Mouse (Mus musculus) kidney, adult 8-10 months (tissue): ENCODE results near the gene Smarca2.
"Not testable (repeated sequence)": the region's sequence is repeated elsewhere in the genome, so short reads cannot be mapped to it uniquely, and the experiment has no call there.

Experiments
- DNase-seq, 2 experiments: peaks; one replicate each; pipeline ENCODE4 v3.0.0; 2022

The Smarca2 gene

DNA sequence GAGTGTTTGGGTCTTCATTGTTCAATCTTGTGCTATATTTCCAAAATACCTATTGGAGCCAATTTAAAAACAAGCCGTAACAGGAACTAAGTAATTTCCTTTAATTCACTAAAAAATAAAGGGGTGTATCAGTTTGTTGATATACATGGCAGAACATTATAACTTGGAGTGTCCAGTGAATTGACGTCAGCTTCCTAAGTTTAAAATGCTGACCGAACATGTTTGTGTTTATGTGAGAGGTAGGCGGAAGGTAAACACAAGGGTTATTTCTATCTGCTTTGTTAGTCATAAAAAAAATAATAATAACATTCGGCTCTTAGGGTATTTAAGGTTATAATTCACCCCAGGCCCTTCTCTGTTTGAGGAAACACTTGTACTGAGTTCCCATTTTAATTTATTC lies 12.4 kb downstream of the Smarca2 start:
- no peak for DNase-seq

DNA sequence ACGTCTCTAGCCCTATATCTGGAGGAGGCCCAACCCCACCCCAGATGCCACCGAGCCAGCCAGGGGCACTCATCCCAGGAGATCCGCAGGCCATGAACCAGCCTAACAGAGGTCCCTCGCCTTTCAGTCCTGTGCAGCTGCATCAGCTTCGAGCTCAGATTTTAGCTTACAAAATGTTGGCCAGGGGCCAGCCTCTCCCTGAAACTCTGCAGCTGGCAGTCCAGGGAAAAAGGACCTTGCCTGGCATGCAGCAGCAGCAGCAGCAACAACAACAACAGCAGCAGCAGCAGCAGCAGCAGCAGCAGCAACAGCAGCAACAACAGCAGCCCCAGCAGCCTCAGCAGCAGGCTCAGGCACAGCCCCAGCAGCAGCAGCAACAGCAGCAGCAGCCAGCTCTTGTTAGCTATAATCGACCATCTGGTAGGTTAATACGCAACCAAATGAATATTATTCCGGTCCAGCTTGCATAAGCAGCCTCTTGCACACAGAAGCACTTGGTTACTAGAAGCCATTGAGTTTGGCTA lies 25.9 kb downstream of the Smarca2 start:
- DNase-seq: peak; percentile 38 to 55

DNA sequence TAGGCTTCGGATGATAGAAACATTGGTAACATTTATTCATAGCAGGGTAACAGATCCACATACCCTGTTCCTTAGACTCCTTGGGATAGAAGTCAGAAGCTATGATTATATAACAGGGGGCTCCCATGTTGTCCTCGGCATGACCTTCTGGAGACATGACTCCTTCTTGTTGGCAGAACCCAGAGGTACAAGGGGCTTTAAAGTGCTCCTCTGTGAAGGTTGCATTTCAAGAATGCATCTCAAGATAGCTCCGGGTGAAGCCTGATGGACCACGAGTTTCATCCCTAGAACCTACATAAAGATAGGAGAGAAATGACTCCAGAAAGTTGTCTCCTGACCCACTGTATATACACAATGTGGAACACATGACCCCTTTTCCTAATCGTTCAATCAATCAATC lies 27.4 kb downstream of the Smarca2 start:
- DNase-seq: no peak

DNA sequence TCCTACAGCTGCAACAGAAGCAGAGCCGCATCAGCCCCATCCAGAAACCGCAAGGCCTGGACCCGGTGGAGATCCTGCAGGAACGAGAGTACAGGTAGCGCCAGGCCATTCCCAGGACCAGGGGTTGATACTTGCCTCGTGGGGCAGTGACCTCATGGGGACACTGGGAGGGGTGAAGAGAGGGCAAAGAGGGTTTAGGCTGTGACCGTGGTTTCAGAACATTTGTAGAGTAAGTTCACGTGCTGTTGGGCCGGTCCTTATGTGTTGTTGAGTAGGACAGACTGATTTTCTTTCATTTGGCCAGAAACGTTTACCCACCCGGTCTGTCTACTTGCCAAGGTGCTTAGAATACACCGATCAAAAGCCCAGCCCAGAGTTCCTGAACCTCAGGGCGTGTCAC lies 35.7 kb downstream of the Smarca2 start:
- no peak for DNase-seq

DNA sequence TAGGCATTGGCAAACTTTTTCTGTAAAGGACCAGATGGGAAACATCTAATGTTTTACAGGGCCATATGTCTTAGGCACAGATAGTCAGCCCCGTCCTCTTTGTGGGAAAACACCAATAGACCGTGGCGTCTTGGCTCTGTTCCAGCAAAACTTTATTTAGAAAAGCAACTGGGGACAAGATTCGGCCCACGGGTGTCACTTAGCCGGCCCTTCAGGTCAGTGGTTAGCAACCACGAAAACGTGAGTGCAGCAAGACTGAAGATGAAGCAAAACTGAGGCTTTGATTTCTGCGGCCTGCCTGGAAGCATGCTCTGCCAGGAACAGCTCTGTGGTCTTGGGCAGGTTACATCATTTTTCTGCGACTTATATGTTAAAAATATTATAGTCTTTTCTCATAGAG lies 36.4 kb downstream of the Smarca2 start:
- no peak for DNase-seq

DNA sequence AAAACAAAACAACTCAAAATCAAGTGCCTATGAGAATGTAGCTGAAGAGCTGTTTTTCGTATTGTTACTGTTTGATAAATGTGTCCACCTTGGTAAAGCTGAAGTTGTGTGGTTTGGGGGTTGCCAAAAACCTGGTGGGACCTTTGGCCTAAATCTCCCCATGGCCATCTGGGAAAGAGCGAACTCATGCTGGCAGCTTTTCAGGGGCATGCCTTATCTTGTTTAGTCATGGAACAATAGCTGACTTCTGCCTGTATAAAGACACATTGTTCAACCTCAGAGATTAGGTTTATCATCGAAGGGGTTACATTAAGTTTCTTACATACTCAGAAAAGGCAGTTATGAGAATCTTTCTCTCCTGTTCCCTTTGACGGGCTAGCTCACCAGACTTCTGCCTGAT lies 38.2 kb downstream of the Smarca2 start:
- no peak for DNase-seq

DNA sequence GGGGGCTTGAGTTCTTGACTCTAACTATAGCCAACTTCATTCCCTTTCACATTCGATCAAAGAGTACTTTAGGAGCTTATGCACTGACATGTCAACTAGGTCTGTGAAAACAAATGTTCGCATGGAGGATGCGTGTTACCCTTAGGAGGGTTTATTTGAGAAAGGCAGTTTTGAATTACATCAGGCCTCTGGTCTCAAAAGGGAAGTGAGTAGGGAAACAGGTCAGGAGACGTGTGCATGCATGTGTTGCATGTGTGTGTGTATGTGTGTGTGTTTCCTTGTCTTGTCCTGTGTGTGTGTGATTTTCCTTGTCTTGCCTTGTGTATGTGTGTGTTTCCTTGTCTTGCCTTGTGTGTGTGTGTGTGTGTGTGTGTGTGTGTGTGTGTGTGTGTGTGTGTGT lies 39.1 kb downstream of the Smarca2 start:
- DNase-seq: no peak

DNA sequence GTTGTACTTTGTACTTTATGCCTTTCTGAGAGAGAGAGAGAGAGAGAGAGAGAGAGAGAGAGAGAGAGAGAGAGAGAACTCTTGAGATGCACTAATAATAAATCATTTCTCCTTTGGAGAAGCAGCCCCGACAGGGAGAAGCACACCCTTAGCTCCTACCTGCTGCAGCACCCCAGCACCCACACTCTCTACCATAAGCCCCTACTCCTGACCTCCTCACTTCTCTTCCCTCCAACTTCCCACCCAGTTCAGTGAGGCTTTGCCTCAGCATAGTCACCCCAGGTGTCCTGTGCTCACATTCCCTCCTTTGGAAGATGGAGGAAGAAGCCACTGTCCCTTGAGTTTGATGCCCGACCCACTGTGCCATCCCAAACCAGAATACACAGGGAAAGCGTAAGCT lies 40.2 kb downstream of the Smarca2 start:
- no peak for DNase-seq

DNA sequence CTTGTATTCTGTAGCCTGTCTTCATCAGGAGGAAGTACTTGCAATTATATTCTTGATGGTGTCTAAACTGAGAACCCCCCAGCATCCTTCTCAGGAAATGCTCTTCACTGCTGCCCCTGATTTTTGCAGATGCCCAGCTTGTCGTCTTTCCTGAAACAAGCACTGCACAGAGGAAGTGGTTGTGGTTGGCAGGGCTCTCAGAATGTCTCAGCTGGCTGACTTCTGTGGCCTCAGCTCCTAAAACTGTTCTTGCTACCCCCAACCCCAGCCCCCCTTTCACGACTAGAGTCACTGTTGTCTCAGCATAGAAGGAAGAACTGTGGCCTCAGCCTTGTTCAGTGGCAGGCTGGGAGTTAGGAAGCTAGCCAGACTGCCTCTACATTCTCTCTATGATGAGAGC lies 41.3 kb downstream of the Smarca2 start:
- DNase-seq: no peak

DNA sequence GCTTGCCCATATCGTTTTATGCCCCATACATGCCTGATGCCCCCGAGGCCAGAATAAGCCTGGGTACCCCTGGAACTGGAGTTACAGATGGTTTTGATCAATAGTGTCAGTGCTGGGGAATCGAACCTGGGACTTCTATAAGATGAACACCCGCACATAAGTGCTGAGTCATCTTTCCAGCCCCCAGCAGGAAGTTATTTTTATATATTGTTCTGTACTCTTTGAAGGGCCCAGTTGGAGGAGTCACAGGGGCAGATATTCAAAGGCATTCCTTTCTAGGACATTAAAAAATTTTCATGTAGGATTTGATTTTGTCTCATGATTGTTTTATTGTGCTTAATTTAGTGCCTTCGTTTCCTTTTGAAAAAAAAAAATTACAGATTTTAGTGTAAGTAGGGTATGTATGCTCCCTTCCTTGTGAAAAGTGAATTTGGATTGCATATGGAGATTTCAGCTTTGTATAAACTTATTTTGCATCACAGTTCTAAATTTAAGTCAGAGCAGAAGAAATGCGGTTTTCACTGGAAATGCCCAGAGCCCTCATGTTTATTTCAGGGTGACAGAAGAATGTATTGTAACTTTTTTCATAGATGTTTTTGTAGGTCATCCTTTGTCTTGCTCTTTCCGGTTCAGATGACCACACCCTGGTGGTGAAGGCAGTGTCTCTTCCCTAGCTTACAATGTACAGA lies 45.9 kb downstream of the Smarca2 start:
- DNase-seq: no peak

DNA sequence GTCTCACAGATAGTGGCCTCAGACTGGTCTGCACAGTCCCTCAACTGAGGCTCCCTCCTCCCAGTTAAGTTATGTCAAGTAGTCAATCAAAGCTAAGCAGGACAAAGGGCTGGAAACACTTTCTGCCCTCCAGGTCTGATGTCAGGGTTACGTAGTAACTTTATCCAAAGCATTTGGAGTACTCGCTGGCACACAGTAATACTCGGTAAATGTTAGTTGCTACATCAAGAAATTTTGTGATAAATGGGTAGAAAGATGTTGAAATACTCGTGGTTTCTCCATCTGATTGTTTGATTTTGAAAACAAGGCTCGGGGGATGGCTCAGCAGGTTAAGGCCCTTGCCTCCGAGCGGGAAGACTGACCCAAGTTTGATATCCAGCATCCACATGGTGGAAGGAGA lies 53.5 kb downstream of the Smarca2 start:
- no peak for DNase-seq

DNA sequence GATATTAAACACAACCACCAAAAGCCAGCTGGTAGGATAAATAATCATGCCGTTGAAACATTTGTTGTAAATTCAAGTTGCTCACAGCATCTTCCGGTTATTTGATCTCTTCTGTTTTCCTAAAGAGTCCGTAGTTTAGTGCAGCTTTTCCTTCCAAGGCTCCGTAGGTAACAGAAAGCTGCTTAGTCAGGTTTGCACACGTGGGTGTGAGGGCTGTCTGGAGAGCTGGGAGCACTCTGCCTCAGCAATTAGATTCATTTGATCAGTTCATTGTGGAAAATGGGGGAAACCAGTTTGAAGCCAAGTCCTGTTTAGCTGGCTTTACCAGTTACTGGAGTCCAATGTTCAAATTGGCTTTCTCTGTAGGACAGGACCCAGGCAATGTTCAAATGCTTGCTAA lies 55.1 kb downstream of the Smarca2 start:
- no peak for DNase-seq

DNA sequence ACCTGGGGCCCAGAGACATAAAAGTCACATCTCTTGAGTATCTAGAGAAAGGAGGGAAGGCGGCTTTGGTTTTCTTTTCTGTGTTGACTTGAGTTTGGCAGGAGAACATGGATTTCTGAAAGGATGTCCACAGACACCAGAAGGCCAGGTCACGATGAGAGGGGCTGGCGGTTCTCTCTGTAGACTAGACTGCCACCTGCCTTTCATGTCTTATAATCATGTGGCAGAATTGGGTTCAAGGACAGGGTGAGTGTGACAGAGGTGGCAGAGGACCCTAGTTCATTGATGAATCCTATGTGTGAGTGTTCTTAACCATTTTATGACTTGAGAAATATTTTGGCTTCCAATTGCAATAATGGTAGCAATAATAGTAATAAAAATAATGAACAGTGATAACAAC lies 56.3 kb downstream of the Smarca2 start:
- DNase-seq: no peak

DNA sequence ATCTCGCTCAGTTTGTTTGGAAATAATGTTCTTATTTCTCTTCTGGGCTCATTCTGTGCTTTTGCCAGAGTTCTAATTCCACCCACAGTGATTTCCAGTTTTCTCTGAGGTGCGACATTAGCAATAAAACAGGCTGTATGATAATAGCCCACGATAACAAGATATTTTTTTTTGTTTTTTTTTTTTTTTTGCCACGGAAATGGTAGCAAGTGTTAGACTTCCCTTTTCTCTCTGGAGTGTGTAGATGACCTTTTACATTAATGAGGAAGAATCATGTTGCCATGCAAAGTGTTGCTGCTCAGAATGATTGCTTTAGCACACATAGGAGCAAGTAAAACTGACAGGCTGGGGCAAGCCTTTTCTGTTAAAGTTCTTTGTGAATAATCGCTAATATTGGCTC lies 61.5 kb downstream of the Smarca2 start:
- DNase-seq: no peak

DNA sequence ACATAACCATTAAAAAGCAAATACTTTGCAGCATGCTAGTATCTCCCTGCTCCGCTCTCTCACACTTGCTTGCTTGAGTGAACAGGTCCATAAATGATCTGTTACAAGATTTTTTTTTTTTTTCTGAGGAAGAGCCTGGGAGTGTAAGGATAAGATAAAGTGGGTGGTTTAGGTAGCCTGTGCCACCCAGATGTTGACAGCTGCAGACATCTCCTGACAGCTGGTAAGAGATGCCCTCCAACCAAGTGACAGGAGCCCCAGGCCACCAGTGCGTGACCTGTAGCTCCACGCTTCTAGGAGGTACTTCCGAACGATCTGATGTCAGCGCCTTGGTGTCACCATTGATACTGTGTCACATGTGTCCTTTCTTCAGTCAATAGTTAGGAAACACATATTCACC lies 65.2 kb downstream of the Smarca2 start:
- DNase-seq: no peak

DNA sequence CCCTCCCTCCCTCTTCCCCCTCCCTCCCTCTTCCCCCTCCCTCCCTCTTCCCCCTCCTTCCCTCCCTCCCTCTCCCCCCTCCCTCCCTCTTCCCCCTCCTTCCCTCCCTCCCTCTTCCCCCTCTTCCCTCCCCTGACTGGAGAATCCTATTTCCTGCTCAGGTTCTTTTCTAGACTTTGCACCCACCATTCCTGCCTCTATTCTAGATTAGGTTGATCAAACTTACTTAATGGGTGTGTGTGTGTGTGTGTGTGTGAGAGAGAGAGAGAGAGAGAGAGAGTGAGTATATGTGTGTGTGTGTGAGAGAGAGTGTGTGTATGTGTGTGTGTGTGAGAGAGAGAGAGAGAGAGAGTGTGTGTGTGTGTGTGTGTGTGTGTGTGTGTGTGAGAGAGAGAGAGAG lies 66.6 kb downstream of the Smarca2 start:
- DNase-seq: not testable (repeated sequence)

DNA sequence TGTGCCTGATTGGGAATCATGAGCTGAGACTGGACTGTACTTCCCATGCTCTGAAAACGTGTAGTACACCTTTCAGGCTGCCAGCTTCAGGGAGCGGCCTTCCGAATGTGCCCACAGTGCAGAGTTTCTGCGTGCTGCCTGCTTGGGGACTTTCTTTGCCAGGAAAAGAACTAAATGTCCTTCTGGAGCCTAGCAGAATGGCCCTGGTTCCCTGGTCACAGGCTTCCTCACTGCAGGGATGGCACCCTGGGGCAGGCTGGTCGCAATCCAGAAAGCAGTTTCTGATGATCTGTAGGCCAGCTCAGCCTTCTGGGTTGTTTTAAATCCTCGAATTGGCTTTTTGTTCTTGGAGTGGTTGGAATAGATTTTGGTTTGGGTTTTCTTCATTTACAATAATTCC lies 71.1 kb downstream of the Smarca2 start:
- no peak for DNase-seq

DNA sequence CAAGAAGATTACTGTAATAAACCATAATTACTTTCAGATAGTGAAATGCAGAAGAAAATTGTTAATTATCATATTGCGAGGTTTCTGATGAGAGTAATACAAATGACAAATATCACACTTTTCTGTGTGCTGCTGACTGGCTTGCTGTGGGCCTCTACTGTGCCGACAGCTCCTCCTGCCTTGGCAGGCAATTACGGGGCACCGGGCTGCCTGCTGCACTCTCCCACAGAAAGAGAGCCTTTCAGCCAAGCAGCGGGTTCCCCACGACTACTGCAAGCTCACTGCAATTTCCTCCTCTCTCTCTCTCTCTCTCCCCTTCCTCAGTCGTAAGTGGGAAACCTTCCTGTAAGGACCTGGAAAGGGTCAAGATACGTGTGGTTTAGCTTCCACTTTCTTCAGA lies 73.7 kb downstream of the Smarca2 start:
- no peak for DNase-seq

DNA sequence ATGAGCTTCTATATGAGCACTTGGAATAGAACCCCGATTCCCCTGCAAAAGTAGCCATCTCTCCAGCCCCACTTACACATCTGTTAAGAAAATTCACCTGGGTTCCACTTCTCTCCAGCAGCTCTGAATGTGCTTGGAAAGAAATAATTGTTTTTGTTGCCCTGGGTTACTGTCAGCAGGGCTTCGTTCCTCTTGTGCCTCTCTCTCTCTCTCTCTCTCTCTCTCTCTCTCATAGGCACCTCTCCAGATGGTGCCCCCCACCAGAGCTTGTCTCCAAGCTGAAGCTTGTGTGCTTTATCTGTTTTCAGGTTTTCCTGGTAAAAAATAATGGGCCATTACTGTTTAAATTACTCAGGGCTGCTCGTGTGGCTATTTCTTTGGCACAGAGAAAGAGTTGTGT lies 74.8 kb downstream of the Smarca2 start:
- no peak for DNase-seq

DNA sequence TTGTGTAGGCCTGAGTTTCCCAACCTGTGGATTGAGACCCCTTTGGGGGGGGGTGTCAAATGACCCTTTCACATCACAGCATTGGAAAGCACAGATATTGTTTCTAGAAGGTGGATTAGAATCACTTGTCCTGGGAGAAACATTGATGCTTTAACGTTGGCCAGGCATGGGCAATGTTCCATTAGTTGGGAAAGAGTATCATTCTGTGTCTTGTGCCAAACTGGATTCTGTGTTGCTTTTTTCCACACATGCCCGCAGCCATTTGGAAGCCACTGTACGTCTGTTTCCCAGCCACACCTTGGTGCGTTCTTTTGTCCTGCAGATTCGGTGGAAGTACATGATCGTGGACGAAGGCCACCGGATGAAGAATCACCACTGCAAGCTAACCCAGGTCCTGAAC lies 76.7 kb downstream of the Smarca2 start:
- DNase-seq: no peak

DNA sequence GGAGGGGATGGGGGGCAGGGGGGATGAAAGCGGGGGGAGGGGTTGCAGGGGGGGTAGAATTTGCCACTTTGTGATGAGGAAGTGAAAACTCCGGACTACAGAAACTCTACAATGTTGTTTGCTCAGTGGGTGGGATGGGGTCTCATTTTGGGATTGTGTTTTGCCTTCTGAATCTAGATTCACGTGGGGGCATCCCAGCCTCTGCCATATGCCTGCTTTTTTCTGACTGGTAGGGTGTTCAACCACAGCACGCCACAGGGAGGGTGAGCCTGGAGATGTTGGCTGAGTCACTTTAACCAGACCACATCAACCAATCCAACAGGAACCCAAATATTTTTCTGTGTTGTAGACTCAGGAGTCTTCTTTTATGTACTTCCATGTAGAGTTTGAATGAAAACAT lies 77.3 kb downstream of the Smarca2 start:
- no peak for DNase-seq

DNA sequence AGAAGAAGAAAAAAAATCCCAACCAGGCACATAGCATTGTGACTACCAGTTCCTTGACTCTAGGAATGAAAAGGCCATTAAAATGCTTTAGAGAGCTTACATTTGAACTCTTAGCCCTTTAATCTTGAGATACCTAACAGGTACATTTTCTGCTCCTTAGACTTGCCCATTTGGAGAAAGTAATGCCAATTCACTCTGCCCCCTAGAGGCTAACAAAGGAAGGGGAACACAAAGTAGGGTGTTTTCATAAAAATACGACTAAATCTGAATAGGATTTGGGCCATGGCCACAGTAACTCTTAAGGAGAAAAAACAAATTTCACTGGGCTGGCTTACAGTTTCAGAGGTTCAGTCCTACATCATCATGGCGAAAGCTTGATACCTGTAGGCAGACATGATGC lies 77.9 kb downstream of the Smarca2 start:
- DNase-seq: no peak

DNA sequence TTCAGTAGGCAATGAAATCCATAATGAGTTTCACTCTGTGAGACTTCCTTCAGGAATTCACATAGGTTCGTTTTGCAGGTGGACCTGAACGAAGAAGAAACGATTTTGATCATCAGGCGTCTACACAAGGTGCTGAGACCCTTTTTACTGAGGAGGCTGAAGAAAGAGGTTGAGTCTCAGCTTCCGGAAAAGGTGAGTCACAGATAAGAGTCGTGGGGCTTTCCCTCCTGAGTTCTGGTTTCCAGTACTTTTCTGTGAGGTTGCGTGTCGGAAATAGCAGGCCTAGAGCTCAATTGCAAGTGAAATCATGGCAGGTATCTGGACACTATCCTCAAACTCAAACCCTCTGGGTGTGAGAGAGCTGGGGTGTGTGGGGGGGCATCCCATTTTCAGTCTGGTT lies 78.9 kb downstream of the Smarca2 start:
- DNase-seq: no peak

DNA sequence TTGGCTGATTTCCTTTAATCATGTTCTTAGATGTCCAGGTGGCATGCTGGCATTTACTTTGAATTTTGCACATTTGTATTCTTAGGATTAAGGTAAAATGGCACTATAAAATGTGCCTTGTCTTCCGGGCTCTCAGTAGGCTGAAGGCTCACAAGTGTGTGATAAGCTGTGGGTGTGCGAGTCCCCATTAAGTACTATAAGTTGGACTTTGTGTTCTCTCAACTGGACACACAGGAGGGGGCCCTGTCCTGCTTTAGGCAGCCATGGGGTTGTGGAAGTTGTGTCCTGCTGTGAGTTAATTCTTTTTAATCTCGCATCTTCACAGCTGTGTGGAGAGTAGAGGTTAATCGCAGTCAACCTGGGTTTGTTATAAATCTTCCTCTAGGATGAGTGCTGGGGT lies 85.7 kb downstream of the Smarca2 start:
- no peak for DNase-seq

DNA sequence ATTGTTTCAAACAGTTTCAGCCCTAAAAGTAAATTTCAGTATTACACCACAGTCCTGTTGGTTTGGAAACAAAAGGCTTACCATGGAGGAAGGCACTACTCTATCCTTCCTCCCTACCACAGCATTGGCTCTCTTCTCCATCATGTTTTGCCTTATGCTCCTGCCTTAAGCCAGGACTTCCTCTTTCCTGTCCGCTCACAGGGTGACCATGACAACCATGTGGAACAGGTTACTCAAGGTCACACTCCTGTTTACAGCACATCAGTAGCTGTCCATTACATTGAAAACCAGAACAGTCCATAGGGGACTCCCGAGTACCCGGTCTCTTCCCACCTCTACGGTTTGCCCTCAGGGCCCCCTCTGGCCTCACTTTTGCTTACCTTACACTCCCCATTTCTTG lies 92.3 kb downstream of the Smarca2 start:
- DNase-seq: no peak
